Mouse (Mus musculus): ENCODE measurements around the gene Cdk15. TPM values are rescaled to one million over a fixed set of nuclear protein-coding genes. Genes with fewer than 3 reads are reported as not detected.

Cdk15 gene
- polyA plus RNA-seq, 1 experiment from 2014 or later, result 0.79 TPM

DNA sequence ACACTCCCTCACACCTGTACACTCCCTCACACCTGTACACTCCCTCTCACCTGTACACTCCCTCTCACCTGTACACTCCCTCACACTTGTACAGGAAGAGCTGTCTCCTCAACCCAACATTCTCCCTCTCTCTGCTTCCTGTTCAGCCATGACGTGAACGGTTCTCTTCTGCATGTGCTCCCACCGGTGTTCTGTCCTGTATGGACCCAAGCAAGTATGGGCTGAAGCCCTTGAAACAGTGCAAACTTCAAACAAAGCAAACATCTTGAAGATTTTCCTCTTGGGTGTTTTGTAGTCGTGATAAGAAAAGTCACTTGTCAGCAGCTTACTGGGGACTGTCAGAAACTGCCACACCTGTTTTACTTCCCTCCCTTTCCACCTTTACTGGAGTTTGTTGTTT, 144.5 kb downstream of the Cdk15 start:
- H3K9ac ChIP-seq (replicated peaks; ENCODE audit: low read length), result no peak overlapping the region
- 82% methylated on average over 4 of the region's 4 CpGs for WGBS

More for the DNA sequence above, 144.5 kb downstream of the Cdk15 start:
- ATAC-seq (replicated peaks; ENCODE audit: insufficient number of reproducible peaks, low FRiP score, low TSS enrichment, low read depth), result no peak
- DNase-seq (ENCODE audit: low spot score), result no peak
- Histone ChIP-seq H3K27me3 (ENCODE audit: control insufficient read depth, insufficient read depth, low read length) (no peaks in the 10 kb centered on the region), H3K27ac (replicated peaks; ENCODE audit: low read depth, low read length) (no peak overlapping the region), H3K4me3 (ENCODE audit: low read depth, low read length) (no peak overlapping the region), H3K36me3 (replicated peaks; ENCODE audit: control insufficient read depth, insufficient read depth, low read depth, low read length) (no peaks in the 10 kb centered on the region), H3K9me3 (replicated peaks; ENCODE audit: control insufficient read depth, low read length) (no peaks in the 10 kb centered on the region), H3K4me1 (ENCODE audit: control insufficient read depth, insufficient read depth, low read length) (no peaks in the 10 kb centered on the region), H3K4me2 (ENCODE audit: low read depth, low read length) (no peak overlapping the region)

Other genes starting within 250 kb of the Cdk15 start
- gene C2cd6, start 162.0 kb upstream of the Cdk15 start, polyA plus RNA-seq (2014; fragmentation: Nextera tagmentation; extraction: Ambion mirVana), result not detected in 2 replicates
- 38.9 and 44.1 TPM in 2 replicates for gene Tmem237, start 136.5 kb upstream of the Cdk15 start, polyA plus RNA-seq (2014; fragmentation: Nextera tagmentation; extraction: Ambion mirVana)
- 0.17 and 0.49 TPM in 2 replicates for gene Mpp4, start 93.5 kb upstream of the Cdk15 start, polyA plus RNA-seq (2014; fragmentation: Nextera tagmentation; extraction: Ambion mirVana)
- 12.3 and 13.3 TPM in 2 replicates for gene Als2, start 19.7 kb upstream of the Cdk15 start, polyA plus RNA-seq (2014; fragmentation: Nextera tagmentation; extraction: Ambion mirVana)
- gene Fzd7, start 225.5 kb downstream of the Cdk15 start, polyA plus RNA-seq (2014; fragmentation: Nextera tagmentation; extraction: Ambion mirVana), result 19.3 and 21.6 TPM in 2 replicates

All from embryonic facial prominence, embryonic 11.5 days (tissue).